Mouse (Mus musculus): ENCODE data around the gene Scgb3a1. TPM values are rescaled to one million over a fixed set of nuclear protein-coding genes. Genes with fewer than 3 reads are reported as not detected.

Gene Scgb3a1
- polyA plus RNA-seq, 1 experiment from 2014 or later, result not detected

GRCm38 (mm10) chr11:49655501-49655900 lies 7.9 kb upstream of the Scgb3a1 start:
- Histone ChIP-seq H3K9me3 (ENCODE audit: low read length) (no peaks in the 10 kb centered on the region), H3K27me3 (ENCODE audit: insufficient read depth, low read length) (no peaks in the 10 kb centered on the region), H3K4me2 (replicated peaks; ENCODE audit: low read depth, low read length) (no peak overlapping the region), H3K27ac (ENCODE audit: low read length) (no peak overlapping the region), H3K36me3 (ENCODE audit: insufficient read depth, low read length) (no peaks in the 10 kb centered on the region), H3K9ac (replicated peaks; ENCODE audit: low read length) (no peak overlapping the region), H3K4me3 (ENCODE audit: low read length) (no peak overlapping the region), H3K4me1 (ENCODE audit: insufficient read depth, low read length) (peaks cover 4% of the 10 kb centered on the region)
- ATAC-seq (ENCODE audit: low FRiP score, low TSS enrichment), result no peak

DNA sequence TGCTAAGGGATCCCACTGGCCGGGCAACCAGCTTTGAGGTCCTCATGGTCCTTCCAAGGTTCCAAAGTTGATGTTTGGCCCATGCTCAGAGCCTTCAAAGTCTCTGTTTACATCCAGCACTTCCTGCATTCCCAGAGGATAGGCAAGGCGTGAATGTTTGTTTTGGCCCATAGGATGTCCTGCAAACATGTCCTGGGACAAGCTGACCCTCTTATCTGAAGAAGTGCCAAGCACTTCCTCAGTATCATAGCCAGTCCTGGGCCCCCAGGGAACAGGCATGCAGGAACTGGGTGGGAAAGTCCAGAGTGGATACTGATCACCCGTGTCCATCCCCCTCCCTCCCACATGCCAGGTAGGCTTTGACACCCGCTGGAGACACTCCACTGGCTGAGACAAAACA lies 5.3 kb upstream of the Scgb3a1 start:
- H3K9ac ChIP-seq (replicated peaks; ENCODE audit: low read length), result no peak overlapping the region
- no peak for ATAC-seq (ENCODE audit: low FRiP score, low TSS enrichment)
- WGBS, result 66% methylated on average over 4 of the region's 4 CpGs
- no peaks in the 10 kb centered on the region for H3K9me3 ChIP-seq (ENCODE audit: low read length)
- no peak overlapping the region for H3K4me3 ChIP-seq (ENCODE audit: low read length)
- no peaks in the 10 kb centered on the region for H3K36me3 ChIP-seq (ENCODE audit: insufficient read depth, low read length)
- no peak overlapping the region for H3K27ac ChIP-seq (ENCODE audit: low read length)
- no peaks in the 10 kb centered on the region for H3K27me3 ChIP-seq (ENCODE audit: insufficient read depth, low read length)
- peaks cover 4% of the 10 kb centered on the region; the same call in 1 of the 2 replicates for H3K4me1 ChIP-seq (ENCODE audit: insufficient read depth, low read length)
- H3K4me2 ChIP-seq (replicated peaks; ENCODE audit: low read depth, low read length), result no peak overlapping the region

DNA sequence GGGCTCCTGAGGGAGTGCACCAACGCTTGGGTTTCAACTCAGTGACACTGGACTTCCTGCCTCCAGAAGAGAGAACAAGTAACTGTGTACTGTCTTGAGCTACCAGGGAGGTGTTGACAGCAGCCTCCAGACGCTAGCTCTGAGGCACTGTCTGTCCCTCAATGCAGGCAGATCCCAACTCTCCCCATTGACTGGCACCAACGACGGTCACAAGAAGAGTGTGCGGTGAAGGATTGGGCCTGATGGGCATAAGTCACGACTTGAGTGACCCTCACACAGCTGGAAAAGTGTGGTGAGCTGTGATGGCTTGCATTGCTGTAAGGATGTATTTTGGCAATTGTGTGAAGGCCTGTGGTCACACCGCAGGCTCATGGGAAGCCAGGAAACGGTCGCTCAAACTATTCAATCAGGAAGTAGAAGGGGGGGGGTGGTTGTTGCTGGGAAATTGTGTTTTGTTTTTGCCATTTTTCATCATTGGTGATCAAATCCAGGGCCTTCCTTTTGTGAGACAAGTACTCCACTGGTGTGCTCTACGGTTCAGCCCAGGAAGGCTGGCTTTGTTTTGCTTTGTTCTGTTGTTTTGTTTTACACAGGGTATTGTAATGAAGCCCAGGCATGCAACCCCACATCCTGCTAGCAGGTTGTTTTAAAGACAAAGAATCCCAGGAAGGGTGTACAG lies 4.5 kb upstream of the Scgb3a1 start:
- WGBS, result 67% methylated on average over 10 of the region's 10 CpGs
- Histone ChIP-seq H3K27me3 (ENCODE audit: insufficient read depth, low read length) (no peaks in the 10 kb centered on the region), H3K27ac (ENCODE audit: low read length) (peak overlapping the region; percentile 48; the same call in 1 of the 2 replicates), H3K4me1 (ENCODE audit: insufficient read depth, low read length) (peaks cover 4% of the 10 kb centered on the region; the same call in 1 of the 2 replicates), H3K4me2 (replicated peaks; ENCODE audit: low read depth, low read length) (no peak overlapping the region), H3K9me3 (ENCODE audit: low read length) (no peaks in the 10 kb centered on the region), H3K9ac (replicated peaks; ENCODE audit: low read length) (no peak overlapping the region), H3K36me3 (ENCODE audit: insufficient read depth, low read length) (no peaks in the 10 kb centered on the region), H3K4me3 (ENCODE audit: low read length) (no peak overlapping the region)
- ATAC-seq (ENCODE audit: low FRiP score, low TSS enrichment), result no peak

DNA sequence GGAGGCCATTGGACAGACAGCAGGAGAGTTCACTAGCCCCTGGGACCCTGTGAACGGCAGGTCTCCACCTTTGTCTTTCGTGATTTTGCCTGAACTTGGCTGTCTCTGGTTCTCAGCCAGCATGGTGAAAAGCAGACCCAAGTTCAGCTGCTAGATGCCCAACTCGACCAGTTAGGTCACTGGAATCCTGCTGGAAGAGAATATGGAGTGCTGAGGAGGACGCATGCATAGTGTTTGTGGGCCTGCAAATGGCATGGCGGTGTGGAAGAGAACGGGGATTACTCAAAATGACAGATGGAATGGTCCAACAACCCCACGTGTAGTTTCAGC lies 4.0 kb upstream of the Scgb3a1 start:
- no peak overlapping the region for H3K27ac ChIP-seq (ENCODE audit: low read length)

GRCm38 (mm10) chr11:49662292-49662780 lies 1.1 kb upstream of the Scgb3a1 start:
- H3K4me2 ChIP-seq (replicated peaks; ENCODE audit: low read depth, low read length), result no peak overlapping the region
- 59% methylated on average over 15 of the region's 15 CpGs for WGBS
- peaks cover 4% of the 10 kb centered on the region; the same call in 1 of the 2 replicates for H3K4me1 ChIP-seq (ENCODE audit: insufficient read depth, low read length)
- no peak overlapping the region for H3K27ac ChIP-seq (ENCODE audit: low read length)
- no peak overlapping the region for H3K9ac ChIP-seq (replicated peaks; ENCODE audit: low read length)
- H3K4me3 ChIP-seq (ENCODE audit: low read length), result no peak overlapping the region
- H3K36me3 ChIP-seq (ENCODE audit: insufficient read depth, low read length), result no peaks in the 10 kb centered on the region
- no peaks in the 10 kb centered on the region for H3K9me3 ChIP-seq (ENCODE audit: low read length)
- ATAC-seq (ENCODE audit: low FRiP score, low TSS enrichment), result no peak
- no peaks in the 10 kb centered on the region for H3K27me3 ChIP-seq (ENCODE audit: insufficient read depth, low read length)

More for the DNA sequence above, 4.0 kb upstream of the Scgb3a1 start:
- H3K4me1 ChIP-seq (ENCODE audit: insufficient read depth, low read length), result peaks cover 4% of the 10 kb centered on the region; the same call in 1 of the 2 replicates
- 72% methylated on average over 7 of the region's 7 CpGs for WGBS
- no peaks in the 10 kb centered on the region for H3K36me3 ChIP-seq (ENCODE audit: insufficient read depth, low read length)
- H3K4me3 ChIP-seq (ENCODE audit: low read length), result no peak overlapping the region
- H3K9me3 ChIP-seq (ENCODE audit: low read length), result no peaks in the 10 kb centered on the region
- no peaks in the 10 kb centered on the region for H3K27me3 ChIP-seq (ENCODE audit: insufficient read depth, low read length)
- ATAC-seq (ENCODE audit: low FRiP score, low TSS enrichment), result no peak
- H3K9ac ChIP-seq (replicated peaks; ENCODE audit: low read length), result no peak overlapping the region
- no peak overlapping the region for H3K4me2 ChIP-seq (replicated peaks; ENCODE audit: low read depth, low read length)

- H3K36me3 ChIP-seq (ENCODE audit: insufficient read depth, low read length), result peaks cover 11% of the 10 kb centered on the region; the same call in 1 of the 2 replicates
- H3K27me3 ChIP-seq (ENCODE audit: insufficient read depth, low read length), result no peaks in the 10 kb centered on the region
- 72% methylated on average over 12 of the region's 12 CpGs for WGBS
- no peak overlapping the region for H3K9ac ChIP-seq (replicated peaks; ENCODE audit: low read length)
- H3K9me3 ChIP-seq (ENCODE audit: low read length), result no peaks in the 10 kb centered on the region
- no peak overlapping the region for H3K4me3 ChIP-seq (ENCODE audit: low read length)
- no peak overlapping the region for H3K27ac ChIP-seq (ENCODE audit: low read length)
- no peak for ATAC-seq (ENCODE audit: low FRiP score, low TSS enrichment)
- H3K4me1 ChIP-seq (ENCODE audit: insufficient read depth, low read length), result no peaks in the 10 kb centered on the region
- no peak overlapping the region for H3K4me2 ChIP-seq (replicated peaks; ENCODE audit: low read depth, low read length)
These were observed 1.1 kb downstream of the Scgb3a1 start for GRCm38 (mm10) chr11:49664262-49665140.

GRCm38 (mm10) chr11:49665462-49665861 lies 2.1 kb downstream of the Scgb3a1 start:
- 0 out of 2 replicates have a peak, but pooled peaks have one; percentile 50 for ATAC-seq (ENCODE audit: low FRiP score, low TSS enrichment)
- Histone ChIP-seq H3K27me3 (ENCODE audit: insufficient read depth, low read length) (no peaks in the 10 kb centered on the region), H3K4me3 (ENCODE audit: low read length) (no peak overlapping the region), H3K27ac (ENCODE audit: low read length) (no peak overlapping the region), H3K4me2 (replicated peaks; ENCODE audit: low read depth, low read length) (no peak overlapping the region), H3K9ac (replicated peaks; ENCODE audit: low read length) (no peak overlapping the region), H3K9me3 (ENCODE audit: low read length) (no peaks in the 10 kb centered on the region), H3K4me1 (ENCODE audit: insufficient read depth, low read length) (no peaks in the 10 kb centered on the region), H3K36me3 (ENCODE audit: insufficient read depth, low read length) (peaks cover 19% of the 10 kb centered on the region; the same call in 1 of the 2 replicates)
- 75% methylated on average over 4 of the region's 4 CpGs for WGBS

GRCm38 (mm10) chr11:49673433-49673832 lies 10.0 kb downstream of the Scgb3a1 start:
- H3K4me1 ChIP-seq (ENCODE audit: insufficient read depth, low read length), result no peaks in the 10 kb centered on the region
- no peak overlapping the region for H3K4me2 ChIP-seq (replicated peaks; ENCODE audit: low read depth, low read length)
- no peak overlapping the region for H3K27ac ChIP-seq (ENCODE audit: low read length)
- no peak overlapping the region for H3K4me3 ChIP-seq (ENCODE audit: low read length)
- H3K9me3 ChIP-seq (ENCODE audit: low read length), result no peaks in the 10 kb centered on the region
- 78% methylated on average over 3 of the region's 3 CpGs for WGBS
- no peaks in the 10 kb centered on the region for H3K27me3 ChIP-seq (ENCODE audit: insufficient read depth, low read length)
- H3K9ac ChIP-seq (replicated peaks; ENCODE audit: low read length), result no peak overlapping the region
- H3K36me3 ChIP-seq (ENCODE audit: insufficient read depth, low read length), result peaks cover 50% of the 10 kb centered on the region
- no peak for ATAC-seq (ENCODE audit: low FRiP score, low TSS enrichment)

GRCm38 (mm10) chr11:49684237-49684973 lies 21.0 kb downstream of the Scgb3a1 start:
- Histone ChIP-seq H3K9ac (replicated peaks; ENCODE audit: low read length) (no peak overlapping the region), H3K36me3 (ENCODE audit: insufficient read depth, low read length) (peaks cover 59% of the 10 kb centered on the region), H3K4me1 (ENCODE audit: insufficient read depth, low read length) (no peaks in the 10 kb centered on the region), H3K4me2 (replicated peaks; ENCODE audit: low read depth, low read length) (no peak overlapping the region), H3K27me3 (ENCODE audit: insufficient read depth, low read length) (no peaks in the 10 kb centered on the region), H3K27ac (ENCODE audit: low read length) (no peak overlapping the region), H3K4me3 (ENCODE audit: low read length) (no peak overlapping the region), H3K9me3 (ENCODE audit: low read length) (no peaks in the 10 kb centered on the region)
- ATAC-seq (ENCODE audit: low FRiP score, low TSS enrichment), result no peak
- 97% methylated on average over 12 of the region's 12 CpGs for WGBS
